Mouse (Mus musculus) forelimb bud, embryonic 11.5 days (tissue): ENCODE results near the gene Kcnj4.
"Not testable (repeated sequence)": the region's sequence is repeated elsewhere in the genome, so short reads cannot be mapped to it uniquely, and the experiment has no call there.

ENCODE experiments used
- DNase-seq: peaks from one replicate; pipeline ENCODE4 v3.0.0-alpha.2; 2012; ENCODE audit warnings: low read depth, low spot score

Kcnj4 gene

DNA sequence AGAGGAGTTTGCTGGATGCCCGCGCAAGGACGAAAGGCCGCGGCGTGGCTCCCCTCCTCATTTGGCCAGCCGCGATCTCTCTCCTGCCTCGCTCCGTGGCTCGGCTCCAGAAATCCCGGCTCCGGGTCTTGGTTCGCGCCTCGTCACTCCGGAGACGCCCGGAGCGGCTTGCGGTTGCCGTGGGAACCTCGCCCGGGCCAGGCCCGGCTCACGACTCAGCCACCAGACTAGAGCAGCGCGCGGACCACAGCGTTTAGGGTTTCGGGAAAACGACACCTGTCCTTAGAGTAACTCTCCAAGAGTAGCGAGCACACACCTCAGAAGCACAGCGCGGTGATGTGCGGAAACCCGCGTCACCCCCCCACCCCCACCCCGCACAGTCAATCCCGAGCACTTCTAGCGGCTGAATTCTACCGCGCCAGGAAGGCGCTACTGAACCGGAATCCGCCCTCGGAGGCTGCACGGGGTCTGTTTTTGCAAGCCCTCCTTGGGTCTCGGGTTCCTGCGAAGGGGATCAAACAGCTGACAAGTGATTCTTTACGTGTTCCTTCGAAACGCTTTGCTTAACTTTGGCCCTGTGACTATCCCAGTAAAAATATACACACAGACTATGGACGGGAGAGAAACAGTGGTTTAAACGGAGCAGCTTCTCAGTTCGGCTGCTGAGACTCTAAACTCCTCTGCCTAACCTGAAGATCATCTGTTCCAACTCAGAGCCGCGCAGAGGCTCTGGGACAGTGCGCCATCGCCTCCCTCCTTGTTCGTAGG, 6.7 kb upstream of the Kcnj4 start:
- peak; percentile 75 for DNase-seq

DNA sequence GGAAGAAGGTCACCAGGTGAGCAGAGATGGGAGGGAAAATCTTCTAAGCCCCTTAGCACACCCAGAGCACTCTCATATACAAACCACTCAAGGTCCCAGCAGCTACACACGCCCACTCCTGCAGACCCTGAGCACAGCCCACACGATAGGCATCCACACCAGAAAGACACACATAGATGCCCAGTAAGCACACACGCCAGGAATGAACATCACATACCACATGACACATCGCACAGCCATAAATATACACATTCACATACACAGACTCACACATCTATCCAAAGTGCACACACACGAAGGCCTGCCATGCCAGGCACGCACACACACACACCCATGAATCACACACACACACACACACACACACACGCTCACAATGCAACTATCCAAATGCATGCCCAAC, 5.4 kb upstream of the Kcnj4 start:
- DNase-seq = no peak

DNA sequence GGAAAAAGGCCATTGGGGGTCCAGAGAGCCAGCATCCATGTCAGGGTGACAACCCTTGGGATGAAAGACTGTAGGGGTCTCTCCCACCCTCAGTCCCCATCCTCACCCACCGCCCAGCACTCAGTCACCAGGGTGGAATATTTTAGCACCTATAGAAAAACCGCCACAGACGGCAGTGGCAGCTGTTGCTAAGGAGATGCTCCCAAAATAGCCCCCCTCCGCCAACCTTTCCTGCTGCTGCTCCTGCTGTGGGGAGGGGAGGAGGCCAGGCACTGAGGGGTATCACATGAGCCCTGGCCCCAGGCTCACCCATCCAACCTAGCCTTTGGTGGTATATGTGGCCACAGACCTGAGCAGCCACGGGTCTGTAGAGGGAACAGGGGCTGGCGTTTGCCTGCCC, 5.0 kb upstream of the Kcnj4 start:
- no peak for DNase-seq

DNA sequence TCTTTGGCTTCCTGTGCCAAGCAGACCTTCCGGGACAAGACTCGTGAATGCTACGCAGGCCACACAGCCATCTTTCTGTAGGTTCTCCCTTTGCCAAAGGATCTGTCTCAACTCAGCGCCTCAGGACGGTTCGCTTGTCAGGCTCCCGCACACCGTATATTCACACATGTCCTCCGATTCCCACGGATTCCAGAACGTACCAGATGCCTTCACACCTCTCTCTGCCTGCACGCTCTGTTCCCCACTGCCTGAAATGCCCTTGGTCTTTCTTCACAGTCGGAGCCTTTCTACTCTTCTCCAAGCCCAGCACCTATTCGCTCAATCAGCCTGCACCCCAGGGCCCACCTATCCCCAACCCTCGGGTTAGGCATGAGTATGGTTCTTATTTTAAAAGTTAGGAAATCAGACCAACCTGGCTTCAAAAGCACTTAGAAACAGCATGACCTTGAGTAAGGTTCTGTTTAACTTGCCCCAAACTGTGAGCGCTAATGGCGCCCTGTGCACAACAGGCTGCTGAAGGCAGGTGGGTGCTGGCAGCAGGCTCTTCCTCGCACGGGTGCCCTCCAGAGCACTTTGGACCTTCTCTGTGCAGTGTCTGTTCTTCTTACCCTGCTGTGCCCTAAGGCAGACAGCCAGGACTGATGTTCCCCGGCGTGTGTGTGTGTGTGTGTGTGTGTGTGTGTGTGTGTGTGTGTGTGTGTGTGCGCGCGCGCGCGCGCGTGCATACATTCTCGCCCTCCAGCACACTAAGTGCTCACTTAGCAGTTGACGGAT, 2.2 kb upstream of the Kcnj4 start:
- no peak for DNase-seq

DNA sequence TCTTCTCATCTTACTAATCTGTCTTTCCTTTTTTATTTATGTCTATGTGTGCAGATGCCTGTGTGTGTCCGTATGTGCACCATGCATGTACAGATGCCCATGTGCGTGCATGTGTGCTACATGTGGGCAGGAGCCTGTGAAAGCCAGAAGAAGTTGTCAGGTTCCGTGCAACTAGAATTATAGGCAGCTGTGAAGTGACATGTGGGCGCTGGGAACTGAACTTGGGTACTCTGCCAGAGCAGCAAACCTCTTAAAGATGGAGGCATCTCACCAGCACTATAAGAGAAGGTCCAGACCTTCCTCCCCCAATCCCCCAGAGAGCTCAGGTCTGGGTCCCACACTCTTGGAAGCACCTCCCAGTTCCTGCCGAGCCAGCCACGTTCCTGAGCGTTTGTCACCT, 1.4 kb upstream of the Kcnj4 start:
- no peak for DNase-seq

DNA sequence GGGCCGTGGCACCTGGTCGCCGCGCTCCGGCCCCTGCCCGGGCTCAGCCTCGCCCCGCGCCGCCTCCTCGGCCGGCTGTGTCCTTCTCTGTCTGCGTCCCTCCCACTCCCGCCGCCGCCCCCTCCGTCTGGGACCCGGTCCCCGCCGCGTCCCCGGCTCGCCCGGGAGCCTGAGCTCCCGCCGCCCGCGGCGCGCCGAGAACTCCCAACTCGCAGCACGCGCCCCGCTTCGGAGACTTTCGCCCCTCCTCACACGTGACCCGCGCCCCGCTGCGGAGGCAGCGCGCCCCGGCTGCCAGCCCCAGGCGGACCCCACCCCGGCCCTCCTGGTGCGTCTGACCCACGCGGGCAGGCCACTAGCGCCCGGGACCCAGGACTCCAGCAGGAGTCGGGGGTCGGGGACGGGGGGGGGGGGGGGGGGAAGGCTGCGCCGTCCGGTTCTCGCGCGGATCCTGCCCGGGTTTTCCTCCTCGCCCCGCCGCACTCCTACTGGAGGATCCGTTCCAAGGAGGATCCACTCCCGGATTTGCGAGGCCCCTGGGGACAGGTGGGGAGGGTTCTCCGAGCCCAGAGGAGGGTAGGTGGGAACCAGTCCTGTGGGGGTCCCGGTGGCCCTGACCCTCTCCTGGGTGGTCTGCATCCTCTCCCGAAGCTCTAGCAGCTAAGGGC, 709 bp upstream of the Kcnj4 start:
- DNase-seq = peak; percentile 50

DNA sequence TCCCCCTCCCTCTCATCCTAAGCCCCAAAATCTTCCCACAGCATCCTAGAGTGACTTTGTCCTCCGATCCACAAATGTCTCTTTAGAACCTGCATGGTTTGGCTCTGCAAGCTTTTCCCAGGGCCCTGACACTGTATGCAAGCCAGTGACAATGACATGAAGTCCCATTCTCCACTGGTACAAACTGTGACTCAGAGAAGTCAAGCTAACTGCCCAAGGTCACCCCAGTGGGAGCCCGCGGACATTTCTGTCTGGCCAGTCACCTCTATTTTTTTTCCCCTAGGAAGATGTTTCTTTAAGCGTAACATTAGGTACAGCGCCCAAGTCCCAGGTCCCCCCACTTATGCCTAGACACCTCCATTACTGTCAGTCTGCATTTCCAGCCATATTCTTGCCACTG, 1.6 kb downstream of the Kcnj4 start:
- no peak for DNase-seq

DNA sequence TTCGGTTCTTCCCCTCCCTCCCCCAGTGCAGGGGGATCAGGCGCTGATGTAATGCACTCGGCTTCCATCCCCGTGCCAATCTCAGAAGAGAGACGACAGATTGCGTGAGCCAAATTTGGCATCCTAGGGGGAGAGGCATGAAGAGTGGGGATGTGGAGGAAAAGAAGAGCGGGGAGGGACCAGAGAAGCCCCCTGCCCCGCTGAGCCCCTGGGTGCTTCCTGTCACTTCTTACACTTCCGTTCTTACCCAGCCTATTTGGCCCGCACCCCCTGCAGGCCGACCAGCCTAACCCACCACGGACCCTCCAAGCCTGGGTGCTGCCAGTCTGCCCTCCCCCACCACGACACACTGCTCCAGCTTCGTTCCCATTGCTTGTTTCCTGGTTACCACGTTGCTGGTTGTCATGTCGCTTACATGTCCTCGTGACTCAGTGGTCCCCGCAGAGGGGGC, 2.1 kb downstream of the Kcnj4 start:
- DNase-seq = no peak

DNA sequence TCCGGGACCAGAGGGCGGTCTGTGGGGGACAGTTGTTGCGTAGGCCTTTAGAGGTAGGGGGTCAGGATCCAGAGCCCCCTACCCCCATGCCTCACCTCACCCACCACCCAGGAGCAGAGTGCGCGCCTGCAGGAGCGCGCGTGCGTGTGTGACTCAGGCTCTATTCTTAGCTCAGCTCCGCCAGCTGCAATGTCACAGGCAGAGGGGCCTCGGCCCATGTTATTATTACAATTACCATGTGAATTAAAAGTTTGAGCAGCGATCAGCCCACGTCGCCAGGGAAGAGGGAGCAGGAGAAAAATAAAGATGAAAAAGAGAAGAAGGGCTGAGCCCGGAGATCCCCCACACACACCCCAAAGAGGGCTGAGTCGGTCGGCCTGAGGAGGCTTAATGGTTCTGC, 4.9 kb downstream of the Kcnj4 start:
- no peak for DNase-seq

DNA sequence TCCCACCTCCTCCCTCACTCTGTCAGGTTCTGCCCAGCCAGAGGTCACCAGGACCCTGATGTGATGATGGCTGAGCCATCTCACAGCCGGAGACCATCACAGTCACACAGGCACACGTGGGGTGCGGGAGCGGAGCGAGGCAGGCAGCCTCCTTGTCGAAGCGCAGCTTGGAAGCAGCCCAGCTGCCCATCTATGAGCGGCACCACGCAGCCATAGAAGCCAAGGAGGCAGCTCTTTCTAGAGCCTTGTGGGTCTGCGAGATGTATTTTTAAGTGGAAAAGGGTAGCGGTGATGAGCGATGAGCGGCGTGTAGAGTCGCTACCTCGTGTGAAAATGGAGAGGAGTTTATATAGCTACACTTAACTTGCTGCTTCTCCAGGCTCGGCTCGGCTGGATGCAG, 11.5 kb downstream of the Kcnj4 start:
- no peak for DNase-seq

DNA sequence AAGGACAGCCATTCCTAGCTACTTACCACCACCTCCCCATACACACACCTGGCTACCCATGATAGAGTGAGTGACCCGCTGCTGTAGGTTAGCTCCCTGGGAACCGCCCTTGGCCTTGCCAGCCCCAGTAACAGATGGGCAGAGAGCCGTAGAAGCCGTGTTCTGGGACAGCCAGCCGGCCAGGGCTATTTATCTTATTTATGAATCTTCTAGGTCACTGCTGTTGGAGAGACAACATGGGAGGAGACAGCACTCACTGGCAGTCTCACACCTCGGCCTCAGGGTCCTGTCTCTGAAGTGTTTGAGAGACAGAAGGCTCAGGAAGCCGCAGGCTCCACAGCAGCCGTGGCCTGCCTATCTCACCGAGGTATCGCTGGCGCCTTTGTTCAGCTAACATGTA, 15.6 kb downstream of the Kcnj4 start:
- no peak for DNase-seq

DNA sequence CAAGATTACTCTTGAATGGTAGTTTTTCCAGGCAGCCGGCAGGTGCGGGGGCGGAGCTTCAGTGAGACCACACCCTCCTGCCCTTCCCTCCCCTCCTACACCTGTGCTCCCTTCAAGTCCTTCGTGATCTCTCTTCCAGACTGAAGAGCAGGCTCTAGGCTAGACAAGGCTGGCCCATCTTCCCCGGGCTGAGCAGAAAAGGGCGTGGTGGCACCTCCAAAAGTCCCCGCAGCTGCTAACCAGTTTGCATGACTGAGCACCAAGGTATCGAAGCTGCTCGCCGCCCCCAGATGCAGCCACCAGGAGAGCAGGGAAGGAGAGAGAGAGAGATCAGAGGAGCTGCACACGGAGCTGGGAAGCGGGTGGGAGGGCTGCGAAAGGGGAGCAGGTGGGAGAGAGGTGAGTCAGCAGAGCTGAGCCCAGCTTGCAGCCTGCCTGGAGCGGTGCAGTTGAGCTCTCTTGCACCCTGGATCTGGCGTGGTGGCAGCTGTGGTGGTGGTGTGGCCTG, 23.8 kb downstream of the Kcnj4 start:
- DNase-seq = no peak

DNA sequence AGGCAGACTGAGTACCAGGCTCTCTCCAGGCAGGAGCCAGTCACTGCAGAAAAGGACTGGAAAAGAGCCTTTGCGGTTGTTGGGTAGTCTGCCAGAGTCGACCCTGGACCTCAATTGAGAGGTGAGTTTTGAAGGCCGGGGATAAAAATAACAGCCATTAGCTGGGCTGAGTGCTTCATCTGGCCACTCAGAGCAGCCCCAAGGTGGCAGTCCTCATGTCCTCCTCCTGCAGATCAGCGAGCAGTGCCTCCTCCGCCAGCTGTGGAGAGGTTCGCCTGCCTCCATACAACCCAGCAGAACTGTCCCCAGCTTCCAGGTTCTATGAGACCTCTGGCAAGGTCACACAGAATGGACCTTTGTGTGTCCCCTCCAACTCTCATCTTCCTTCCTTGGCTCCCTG, 27.8 kb downstream of the Kcnj4 start:
- DNase-seq = no peak

DNA sequence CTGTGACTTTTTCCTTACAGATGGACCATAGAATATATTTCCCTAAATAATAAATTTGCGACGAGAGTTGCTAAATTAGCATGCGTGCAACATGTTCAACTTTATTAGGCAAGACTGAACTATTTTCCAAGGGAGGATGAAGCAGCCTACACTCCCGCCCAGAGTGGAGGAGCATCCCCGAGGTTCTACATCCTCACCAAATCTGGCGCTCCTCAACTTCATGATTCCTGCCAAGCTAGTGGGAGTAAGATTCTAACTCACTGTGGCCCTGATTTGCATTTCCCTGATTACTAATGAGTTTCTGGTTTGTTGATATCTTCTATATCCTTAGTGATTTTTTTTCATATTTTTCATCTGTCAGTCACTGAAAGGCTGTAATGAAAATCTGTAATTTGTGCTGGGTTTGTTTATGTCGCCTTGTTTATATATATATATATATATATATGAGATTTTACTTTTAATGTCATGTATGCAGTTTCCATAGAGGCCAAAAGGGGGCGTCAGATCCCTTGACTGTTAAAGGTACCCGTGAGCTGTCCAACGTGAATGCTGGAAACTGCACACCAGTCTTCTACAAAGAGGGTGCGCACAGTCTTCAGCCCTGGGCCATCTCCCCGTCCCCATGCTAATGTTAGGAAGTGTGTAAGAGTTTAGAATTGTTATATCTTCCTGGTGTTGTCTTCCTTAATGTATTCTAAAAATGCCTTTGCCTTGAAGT, 31.2 kb downstream of the Kcnj4 start:
- DNase-seq = no peak

DNA sequence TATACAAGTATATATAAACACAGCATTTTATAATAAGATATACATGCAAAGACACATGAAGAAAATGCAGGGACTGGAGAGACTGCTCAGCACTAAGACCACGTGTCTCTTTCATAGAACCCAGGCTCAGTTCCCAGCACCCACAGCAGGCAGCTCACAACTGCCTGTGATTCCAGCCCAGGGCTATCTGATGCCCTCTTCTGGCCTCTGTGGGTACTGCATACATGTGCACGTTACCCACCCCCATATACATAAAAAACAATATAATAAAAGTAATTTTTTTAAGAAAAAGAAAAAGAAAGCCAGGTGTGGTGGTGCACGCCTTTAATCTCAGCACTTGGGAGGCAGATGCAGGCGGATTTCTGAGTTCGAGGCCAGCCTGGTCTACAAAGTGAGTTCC, 32.0 kb downstream of the Kcnj4 start:
- DNase-seq = no peak

DNA sequence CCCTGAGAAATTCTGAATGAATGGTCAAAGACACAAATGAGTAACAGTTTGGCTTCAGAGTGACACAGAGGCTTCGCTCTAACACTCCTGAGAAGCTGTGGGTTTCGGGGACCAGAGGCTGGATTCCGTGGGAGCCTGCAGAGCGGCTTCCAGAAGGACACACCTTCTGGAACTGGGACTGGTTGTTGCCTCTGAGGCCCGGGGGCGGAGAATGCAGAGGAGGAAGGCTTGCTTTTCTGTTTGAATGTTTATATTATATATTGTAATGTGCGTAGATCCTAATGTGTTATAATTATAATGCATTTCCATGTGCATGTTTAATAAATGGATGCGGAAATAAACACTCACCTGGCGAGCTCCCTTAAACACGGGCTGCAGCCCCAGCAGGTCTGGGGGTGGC, 33.9 kb downstream of the Kcnj4 start:
- DNase-seq = no peak

DNA sequence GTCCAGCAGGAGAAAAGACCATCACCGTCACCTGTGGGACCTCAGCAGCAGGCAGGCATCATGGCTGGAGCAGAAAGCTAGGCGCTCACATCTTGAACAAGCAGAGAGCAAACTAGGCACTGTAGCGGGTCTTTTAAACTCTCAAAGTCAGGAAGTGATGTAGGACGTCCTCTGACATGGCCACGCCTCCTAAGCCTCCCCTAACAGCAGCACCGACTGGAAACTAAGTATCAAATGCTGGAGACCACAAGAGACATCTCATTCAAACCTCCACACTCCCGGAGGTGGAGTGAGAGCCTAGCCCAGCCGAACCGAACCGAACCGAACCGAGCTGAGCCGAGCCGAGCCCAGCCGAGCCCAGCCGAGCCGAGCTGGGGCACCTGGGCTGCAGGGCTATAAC, 34.5 kb downstream of the Kcnj4 start:
- DNase-seq = no peak

DNA sequence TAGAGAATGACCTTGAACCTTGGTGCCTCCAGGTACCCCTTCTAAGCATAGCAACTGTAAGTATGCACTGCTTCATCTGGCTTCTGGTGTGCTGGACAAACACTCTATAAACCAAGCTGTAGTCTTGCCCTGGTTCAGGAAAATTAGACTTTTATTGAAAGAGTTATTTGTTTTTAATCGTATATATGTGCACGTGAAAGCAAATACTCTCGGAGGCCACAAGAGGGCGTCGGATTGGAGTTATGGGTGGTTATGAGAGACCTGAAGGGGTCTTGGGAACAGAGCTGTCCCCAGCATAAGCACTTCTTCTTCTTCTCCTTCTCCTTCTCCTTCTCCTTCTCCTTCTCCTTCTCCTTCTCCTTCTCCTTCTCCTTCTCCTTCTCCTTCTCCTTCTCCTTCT, 35.5 kb downstream of the Kcnj4 start:
- no peak for DNase-seq

DNA sequence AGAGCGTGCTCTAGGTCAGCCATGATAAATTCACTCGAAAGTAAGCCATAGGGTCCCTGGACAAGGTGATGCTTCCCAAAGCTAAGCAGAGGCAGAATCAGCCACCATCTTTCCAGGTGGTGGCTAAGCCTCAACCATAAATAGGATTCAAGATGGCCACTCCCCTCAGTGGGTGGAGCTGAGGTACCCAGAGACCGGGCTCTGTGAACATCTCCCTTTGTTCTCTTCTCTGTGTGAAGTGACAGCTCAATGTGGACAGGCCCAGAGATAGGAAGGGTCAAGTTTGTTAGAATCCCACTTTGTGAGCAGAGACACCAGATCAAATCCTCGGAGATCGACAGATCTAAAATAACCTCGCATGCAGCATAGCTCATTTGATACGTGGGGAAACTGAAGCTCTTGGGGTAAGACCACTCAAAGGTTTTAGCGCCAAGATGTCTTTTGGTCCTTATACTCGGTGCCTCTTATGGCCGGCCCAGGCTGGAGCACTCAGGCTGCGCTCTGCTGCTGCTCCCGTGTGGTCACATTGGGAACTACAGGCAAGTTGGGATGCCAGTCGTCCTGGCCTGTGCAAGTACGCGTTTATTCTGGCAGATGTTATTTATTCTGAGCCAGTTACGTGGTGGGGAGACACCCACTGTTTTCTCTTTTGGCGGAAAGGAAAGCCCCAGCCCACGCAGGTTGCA, 38.3 kb downstream of the Kcnj4 start:
- DNase-seq = peak; percentile 80

DNA sequence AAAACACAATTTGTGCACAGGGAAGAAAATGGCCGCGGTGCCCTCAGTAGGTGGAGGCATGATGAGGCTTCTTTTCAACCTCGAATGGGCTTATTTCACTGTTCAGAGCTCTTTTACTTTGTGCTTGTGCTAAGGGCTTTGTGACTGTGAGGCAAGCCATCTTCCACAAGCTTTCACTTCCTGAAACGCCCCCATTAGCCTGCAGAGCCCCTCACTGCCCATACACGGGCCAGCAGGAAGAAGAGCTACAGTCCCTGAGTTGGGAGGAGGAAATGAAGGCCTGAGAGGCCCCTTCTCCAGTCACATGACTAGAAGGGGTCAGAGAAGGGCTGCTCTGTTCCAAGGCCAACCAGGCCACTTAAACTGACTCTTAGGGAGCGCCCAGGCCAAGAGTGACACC, 48.5 kb downstream of the Kcnj4 start:
- no peak for DNase-seq

DNA sequence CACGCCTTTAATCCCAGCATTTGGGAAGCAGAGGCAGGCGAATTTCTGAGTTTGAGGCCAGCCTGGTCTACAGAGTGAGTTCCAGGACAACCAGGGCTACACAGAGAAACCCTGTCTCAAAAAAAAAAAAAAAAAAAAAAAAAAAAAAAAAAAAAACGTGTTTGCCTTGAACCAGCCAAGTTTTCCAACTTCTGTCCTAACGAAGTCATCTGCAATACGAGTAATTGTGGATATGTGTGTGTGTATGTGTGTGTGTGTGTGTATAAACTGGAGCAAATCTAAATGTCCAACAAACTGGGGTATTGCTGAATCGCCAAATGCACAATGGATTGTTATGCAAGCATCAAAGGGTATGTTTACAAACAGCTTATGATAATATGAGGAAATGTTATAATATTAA, 48.9 kb downstream of the Kcnj4 start:
- DNase-seq = not testable (repeated sequence)
